Mouse (Mus musculus) fibroblast of lung, adult 2 months (primary cell): ENCODE measurements at regions not wholly inside any gene's neighbourhood (a gene's known extent, or its start where the extent isn't known, plus 50 kb on each side); places are given as distances from the start of the nearest gene placed in this dataset.

Experiments used
- DNase-seq: peaks from one replicate; pipeline ENCODE4 v3.0.0-alpha.2; 2011; ENCODE audit warnings: low read depth

DNA sequence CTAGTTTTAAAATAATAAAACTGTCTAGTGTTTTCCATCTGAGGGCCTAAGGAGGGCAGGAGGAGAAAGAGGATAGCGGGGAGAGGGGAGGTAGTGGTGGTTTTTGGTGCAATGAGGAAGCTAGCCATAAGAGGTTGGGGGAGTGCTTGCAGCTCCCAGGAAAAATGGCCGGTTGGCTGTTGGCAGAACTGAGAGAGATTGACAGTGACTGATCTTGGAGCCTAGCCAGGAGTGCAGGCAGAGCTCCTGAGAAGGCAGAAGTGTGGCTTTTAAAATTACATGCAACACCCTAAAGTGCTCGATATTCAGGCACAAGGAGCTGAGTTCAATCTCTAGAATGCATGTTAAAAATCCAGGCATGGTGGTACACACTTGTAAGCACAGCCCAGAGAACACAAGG, 938.3 kb upstream of the 2610301B20Rik start:
- DNase-seq = no peak

DNA sequence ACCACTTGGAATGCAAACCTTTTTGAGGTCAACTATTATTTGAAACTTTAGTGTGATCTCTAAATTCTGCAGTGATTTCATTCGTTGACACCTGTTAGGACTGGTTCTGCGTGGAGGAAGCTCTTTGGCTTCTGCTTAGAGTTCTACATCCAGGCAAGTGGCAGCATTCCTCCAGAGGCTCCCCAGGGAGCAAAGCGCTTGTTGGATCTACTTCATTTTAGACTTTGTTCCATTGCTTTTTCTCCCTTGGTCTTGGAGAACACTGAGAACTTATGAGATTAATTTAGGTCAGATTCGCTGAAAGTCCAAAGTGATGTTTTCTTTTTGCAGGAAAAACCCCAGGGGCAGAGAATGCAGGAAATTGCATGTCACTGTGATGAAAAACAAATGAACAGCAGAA, 922.9 kb upstream of the 2610301B20Rik start:
- DNase-seq = no peak

GRCm38 (mm10) chr4:9974631-9975030, 899.7 kb upstream of the 2610301B20Rik start:
- DNase-seq = peak; percentile 24

DNA sequence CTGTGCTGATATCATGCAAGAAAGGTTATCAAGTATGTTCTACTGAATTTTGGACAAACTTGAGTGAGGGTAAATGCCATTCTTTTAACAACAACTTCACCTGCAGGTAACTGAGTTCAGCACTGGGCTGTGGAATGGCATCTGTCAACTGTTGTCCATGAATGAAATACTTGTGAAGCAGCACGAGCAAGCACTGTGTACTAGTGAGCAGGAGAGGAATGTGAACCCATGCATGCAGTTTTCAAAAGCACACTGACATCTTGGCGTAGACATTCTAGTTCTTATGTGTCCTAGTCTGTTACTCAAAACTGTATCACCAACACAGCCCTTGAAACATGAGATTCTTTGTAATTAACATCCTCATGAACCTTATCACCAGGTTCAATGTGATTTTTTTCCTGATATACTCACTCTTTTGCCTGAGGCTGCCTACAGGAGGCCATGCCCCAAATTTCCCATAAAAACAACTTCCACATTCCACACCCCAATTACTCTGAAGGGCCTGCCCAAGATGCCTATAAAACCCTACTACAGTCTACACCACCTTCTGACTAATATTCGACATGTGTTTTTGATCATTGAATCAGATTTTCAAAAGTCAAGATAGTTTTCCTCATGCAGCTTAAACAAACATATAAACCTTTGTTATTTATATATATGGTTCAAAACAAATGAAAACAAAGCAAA, 892.8 kb upstream of the 2610301B20Rik start:
- DNase-seq = no peak

DNA sequence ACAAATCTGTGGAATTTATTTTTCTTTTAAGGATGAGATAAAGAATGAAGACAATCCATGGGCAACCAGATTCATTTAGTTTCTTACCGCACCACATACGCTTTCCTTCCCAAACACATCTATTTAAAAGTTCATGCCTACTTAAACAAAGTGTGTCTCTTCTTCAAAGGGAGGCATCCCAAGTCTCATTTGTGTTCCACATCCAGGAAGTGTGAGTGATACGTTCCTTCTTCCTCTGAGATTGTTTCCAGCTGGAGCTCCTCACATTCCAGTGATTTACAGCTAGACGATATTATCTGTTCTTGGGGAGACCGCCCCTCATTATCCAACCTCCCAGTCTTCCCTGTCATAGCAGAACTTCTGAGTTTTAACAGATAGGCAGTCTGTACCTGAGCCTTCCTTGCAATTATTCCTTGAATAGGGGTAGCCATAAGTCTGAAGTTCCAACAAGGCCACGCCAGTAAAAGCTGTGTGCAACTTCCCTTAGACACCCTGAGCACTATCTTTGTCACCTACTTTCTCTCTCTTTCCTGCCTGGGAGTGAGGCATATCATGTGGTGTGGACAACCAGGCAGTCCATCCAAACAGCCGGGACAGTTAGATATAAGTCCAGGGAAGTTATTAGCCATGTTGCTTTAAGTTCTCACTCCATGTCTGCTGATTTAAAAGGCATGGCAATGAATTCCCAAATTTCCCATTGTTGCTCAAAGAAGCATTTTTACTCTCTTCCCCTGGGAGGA, 891.3 kb upstream of the 2610301B20Rik start:
- DNase-seq = no peak

- DNase-seq = no peak
Measured at GRCm38 (mm10) chr4:9993871-9994270, 880.4 kb upstream of the 2610301B20Rik start.

DNA sequence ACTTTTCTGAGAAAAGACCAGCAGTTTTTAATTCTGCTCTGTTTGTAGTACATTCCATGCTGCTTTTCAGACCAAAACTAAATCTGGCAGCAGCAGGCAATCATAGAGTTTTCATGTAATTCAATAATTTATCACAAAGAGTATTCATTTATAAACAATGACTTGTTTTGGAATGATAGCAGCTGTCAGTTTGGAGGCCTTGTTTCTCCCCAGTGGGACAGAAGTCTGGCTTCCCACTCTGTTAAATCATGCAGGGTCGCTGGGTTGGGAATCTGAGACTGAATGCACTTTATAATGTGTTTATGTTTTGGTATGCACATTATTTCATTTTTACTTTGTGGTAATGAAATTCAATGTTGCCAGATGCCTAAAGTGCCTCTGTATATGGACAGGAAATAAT, 879.8 kb upstream of the 2610301B20Rik start:
- no peak for DNase-seq

DNA sequence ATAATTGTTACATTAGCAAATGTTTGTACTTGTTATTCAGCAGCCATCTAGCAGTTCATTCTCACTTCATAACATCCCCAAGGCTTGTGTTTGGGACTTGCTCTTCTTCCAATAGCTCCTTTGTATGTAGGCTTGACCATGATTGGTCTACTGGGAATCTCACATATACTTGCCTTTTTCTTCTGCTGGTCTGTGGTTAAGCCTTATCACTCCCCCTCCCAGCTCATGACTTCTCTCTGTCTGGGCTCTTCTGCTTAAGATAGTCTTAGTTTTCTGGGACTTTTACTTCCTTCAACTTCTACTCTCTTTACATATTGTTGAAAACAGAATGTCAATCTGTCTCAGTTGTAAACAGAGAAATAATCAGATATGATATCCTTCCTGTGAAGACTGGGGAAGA, 844.0 kb upstream of the 2610301B20Rik start:
- DNase-seq = no peak

DNA sequence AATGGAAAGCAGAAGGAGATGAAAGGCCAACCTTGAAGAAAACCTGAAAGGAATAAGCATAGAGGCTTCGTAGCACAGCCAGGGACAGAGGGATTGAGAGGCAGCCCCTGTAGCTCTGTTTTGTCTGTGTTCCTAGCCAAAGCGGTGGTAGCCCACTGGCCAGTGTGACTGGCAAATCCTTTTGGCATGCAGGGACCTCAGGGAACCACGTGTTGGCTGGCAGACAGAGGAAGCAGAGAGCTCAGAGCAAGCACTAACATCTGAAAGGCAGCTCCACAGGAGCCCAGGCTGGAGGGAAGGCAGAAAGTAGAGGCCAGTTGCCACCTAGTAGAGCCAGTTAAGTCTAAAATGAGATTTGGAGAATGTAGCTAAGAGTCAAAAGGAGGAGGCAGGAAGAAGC, 842.5 kb upstream of the 2610301B20Rik start:
- no peak for DNase-seq

GRCm38 (mm10) chr4:10035336-10035735, 839.0 kb upstream of the 2610301B20Rik start:
- no peak for DNase-seq

- peak; percentile 23 for DNase-seq
Measured at GRCm38 (mm10) chr4:10041301-10042093, 832.8 kb upstream of the 2610301B20Rik start.

- no peak for DNase-seq
Measured at GRCm38 (mm10) chr4:10048770-10049169, 825.5 kb upstream of the 2610301B20Rik start.

- DNase-seq = no peak
Measured at GRCm38 (mm10) chr4:10049411-10049810, 824.9 kb upstream of the 2610301B20Rik start.

- no peak for DNase-seq
Measured at GRCm38 (mm10) chr4:10051296-10052267, 822.7 kb upstream of the 2610301B20Rik start.

DNA sequence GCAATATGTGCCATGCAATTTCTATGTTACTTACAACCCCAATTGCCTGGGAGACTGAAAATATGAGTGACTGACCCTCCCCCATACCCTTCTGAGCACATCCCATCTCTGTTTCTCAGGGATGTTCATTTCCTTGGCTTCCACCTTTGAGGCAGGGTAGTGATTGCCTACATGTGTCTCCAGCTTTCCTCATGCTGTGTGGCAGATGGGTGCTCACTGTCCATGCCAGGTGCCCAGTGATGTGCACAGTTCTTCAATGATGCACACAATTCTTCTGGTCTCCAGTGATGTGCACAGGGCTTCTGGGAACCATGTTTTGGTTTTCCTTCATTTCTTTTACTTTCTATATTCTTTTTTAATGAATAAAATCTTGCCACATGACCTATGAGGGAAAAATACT, 821.4 kb upstream of the 2610301B20Rik start:
- DNase-seq = no peak

- no peak for DNase-seq
Measured at GRCm38 (mm10) chr4:10072500-10073106, 801.7 kb upstream of the 2610301B20Rik start.

DNA sequence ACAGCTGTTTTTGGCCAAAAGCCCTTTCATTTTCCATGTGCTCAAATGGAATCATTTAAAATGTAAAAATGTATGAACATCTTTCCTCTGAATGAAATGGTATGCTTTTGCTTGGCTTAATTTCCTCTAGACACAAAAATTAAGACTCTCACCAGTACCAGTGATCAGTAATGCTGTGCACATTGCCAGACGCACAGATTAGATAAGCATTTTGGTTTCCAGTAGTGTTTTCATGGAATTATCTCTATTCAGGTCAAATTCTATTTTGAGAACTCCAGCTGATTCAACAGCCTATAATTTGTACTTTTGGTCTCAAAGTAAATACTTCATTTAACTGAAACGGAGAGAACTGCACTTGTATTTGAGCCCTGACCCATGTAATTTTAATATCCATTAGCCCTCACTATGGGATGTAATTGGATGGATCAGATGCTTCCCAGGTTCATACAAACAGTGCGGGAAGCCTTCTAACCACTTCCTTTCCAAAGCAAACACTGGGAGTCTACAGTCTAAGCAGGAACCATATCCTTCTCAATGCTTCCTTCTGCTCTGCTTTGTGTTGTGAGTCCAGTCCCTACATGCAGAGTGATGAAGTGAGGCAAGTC, 794.6 kb upstream of the 2610301B20Rik start:
- DNase-seq = no peak

GRCm38 (mm10) chr4:10114831-10115230, 759.5 kb upstream of the 2610301B20Rik start:
- DNase-seq = no peak

GRCm38 (mm10) chr4:10117964-10118363, 756.3 kb upstream of the 2610301B20Rik start:
- DNase-seq = no peak

DNA sequence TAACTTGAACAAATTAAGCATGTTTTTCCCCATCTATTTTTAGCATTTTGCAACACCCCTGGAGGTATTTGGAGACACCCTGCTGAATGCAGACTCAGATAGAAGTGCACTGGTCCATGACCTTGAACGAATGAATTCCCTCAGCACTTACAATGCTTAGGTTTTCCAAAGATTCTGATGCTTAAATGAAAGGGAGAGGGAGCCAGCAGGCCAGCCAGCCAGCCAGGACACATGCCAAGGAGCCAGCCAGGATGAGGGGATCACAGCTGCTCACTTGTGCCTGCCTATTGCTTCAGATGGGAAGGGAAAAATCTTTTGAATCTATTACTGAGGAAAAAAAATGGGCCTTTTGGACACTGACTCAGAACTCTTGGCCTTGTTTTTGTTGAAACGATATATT, 750.0 kb upstream of the 2610301B20Rik start:
- peak; percentile 45 for DNase-seq
